Mouse (Mus musculus) embryo, embryonic 9.5 days (tissue): Measurements from ENCODE around the gene Sertad2.

ENCODE experiments used
- DNase-seq: peaks from one replicate; pipeline ENCODE4 v3.0.0-alpha.2; 2017; ENCODE audit errors: extremely low spot score

Sertad2 gene

DNA sequence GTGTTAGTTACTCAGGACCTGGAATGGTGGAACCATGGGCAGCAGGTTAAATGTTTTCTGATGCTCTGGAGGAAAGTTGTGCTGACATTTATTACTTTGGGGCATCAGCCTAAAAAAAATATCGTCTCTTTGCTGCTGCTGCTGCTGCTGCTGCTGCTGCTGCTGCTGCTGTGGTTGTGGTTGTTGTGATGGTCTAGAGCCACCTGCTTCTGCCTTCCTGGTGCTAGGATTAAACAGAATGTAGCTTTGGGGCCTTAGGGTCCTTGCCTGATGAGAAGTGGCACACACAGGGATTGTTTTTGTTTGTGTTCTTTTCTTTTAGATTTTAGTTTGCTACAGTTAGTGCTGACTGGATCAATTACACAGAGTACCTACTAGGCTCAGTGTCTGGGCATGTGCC is 101.1 kb downstream of the Sertad2 start:
- no peak for DNase-seq

- no peak for DNase-seq
Observed at GRCm38 (mm10) chr11:20644872-20645271, 101.8 kb downstream of the Sertad2 start.

- DNase-seq: no peak
Observed at GRCm38 (mm10) chr11:20645521-20645920, 102.5 kb downstream of the Sertad2 start.

GRCm38 (mm10) chr11:20646142-20646541 is 103.1 kb downstream of the Sertad2 start:
- no peak for DNase-seq

DNA sequence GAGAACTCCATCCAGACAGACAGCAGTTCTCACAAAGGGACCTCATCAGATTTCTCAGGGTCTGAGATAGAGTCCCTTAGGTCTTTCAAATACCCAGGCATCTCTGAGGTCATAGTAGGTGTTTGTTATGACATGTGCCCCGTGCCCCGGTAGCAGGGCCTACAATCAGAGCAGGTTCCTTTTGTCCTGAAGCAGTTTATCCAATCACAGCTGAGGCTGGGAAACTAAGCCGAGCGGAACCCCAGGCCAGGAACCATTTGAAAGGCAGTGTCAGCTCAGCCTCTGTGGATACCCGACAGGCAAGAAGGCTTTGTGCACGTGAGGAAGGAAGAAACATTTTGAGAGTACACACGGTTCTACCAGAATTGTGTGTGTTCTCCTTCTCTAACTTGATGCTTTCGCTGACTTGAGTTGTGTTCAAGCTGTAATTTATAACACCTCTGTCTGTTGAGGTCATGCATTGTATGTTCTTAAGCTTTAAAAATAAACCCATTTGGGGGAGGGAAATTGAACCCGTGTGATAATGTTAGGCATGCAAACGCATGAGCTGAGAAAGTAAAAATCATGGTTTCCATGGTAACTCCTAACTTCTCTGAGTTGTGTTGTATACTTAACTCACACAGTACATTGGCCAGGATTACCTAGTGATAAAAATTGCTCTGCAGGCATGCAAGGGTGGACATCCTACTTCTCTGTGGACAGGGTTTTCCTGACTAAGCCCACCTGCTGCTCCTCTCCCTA is 104.1 kb downstream of the Sertad2 start:
- DNase-seq: no peak

DNA sequence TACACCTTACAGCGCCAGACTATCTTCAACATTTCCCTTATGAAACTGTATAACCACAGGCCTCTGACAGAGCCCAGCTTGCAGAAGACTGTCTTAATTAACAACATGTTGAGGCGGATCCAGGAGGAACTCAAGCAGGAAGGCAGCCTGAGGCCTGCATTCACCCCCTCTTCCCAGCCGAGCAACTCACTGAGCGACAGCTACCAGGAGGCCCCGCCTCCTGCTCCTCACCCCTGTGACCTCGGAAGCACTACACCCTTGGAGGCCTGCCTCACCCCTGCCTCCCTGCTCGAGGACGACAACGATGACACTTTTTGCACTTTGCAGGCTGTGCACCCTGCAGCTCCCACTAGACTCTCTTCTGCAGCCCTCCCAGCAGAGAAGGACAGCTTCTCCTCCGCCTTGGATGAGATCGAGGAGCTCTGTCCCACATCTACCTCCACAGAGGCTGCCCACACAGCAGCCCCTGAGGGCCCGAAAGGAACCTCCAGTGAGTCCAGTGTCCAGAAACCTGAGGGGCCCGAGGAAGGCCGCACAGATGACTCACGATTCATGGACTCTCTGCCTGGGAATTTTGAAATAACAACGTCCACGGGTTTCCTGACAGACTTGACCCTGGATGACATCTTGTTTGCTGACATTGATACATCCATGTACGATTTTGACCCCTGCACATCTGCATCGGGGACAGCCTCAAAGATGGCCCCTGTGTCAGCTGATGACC is 105.0 kb downstream of the Sertad2 start:
- peak; percentile 69 for DNase-seq

DNA sequence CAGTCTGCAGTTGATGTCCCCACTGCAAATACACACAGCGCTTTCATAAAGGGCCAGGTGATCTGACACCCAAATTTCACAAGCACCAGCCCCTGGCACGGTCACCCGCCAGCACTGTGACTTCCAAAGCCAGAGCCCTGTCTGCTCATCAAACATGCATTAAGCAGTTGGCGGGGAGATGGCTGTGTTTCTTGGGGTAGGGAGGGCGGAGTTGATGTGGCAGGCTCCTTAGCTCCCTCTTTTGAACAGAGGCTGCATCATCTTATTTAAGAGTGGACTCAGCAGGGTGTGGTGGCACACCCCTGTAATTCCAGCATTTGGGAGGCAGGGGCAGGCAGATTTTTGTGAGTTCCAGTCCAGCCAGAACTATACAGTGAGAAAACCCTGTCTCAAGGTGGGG is 106.4 kb downstream of the Sertad2 start:
- DNase-seq: no peak

GRCm38 (mm10) chr11:20650006-20650639 is 107.1 kb downstream of the Sertad2 start:
- DNase-seq: no peak

DNA sequence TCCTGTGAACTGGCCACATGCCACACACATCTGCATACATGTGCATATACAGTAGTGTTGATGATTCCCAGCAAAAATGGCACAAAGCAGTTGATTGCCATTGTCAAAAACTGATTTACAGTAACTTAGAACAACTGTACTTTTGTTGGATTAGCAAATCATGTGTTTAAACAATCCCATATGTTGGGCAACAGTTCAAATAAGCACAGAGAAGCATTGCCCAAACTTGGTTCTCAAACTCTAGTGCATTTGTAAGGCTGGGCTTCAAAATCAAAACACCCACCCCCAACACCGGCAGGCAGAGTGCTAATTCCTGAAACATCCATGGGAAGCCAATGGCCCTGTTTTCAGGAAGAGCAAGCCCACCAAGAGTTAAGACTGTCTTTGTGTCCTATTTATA is 108.1 kb downstream of the Sertad2 start:
- no peak for DNase-seq

- DNase-seq: peak; percentile 84
Observed at GRCm38 (mm10) chr11:20655795-20656710, 113.0 kb downstream of the Sertad2 start.

DNA sequence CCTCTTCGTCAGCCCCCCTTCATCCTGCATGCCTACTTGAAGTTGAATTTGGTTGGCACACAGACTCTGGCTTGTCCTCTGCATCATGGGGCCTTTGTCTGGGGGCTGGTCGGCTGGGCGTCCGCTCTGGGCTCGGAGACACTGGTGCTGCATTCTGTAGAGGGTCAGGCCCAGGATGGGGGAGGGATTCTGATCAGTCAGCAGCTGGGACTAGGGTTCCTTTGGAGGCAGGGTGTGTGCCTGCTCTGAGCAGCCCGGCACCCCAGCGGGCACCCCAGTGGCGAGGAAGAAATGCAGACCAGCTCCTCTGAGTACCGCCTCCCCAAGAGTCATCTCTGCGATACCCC is 113.6 kb downstream of the Sertad2 start:
- peak; percentile 58 for DNase-seq

DNA sequence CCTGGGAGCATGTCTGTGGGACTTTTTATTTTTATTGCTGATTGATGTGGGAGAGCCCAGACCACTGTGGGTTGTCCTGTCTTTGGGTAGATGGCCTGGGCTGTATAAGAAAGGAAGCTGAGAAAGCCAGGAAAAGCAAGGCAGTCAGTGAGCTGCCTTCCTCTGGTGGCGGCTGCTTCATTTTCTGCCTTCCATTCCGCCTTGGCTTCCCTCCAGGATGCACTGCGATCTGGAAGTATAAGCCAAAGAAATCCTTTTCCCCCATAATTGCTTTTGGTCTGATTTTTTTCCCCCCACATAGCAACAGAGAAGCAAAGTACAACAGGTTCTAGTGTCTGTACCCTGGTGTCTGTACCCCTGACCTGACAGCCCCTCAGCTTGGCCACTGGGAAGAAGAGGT is 116.0 kb downstream of the Sertad2 start:
- DNase-seq: no peak

GRCm38 (mm10) chr11:20660111-20661097 is 117.4 kb downstream of the Sertad2 start:
- no peak for DNase-seq

DNA sequence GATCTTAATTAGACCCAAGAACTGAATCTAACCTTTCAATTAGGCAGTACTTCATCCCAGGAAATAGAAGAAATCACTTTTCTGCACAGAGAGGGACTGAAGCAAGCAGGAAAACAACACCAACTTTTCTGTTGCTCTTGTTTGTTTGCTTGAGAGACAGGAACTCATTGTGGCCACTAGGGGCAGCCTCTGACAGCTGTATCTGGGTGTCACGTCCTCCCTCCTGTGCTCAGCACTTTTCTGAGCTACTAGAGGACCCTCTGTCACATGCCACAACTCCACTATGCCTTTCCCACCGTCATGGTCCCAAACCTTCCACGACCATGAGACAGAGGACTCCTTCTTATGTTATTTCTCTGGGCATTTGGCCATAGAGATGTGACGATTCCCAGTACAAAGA is 118.6 kb downstream of the Sertad2 start:
- DNase-seq: no peak

DNA sequence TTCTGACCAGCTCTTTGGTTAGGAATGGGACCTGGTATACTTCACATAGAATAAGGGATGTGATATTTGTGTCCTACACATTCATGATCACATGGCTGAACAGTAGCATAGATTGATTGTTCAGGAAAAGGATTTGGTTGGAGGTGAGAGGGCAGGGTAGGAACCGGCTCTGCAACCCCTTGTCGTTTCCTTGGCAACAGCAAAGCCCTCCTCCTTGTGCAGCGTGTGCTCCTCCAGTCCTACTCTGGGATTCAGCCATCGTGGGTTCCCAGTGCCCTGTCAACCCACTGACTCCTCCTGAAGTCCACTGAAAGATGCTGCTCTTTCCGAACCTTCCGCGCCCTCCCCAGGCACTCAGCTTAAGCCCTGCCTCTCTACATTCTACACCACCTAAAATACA is 119.8 kb downstream of the Sertad2 start:
- DNase-seq: no peak

- no peak for DNase-seq
Observed at GRCm38 (mm10) chr11:20663580-20664198, 120.6 kb downstream of the Sertad2 start.

DNA sequence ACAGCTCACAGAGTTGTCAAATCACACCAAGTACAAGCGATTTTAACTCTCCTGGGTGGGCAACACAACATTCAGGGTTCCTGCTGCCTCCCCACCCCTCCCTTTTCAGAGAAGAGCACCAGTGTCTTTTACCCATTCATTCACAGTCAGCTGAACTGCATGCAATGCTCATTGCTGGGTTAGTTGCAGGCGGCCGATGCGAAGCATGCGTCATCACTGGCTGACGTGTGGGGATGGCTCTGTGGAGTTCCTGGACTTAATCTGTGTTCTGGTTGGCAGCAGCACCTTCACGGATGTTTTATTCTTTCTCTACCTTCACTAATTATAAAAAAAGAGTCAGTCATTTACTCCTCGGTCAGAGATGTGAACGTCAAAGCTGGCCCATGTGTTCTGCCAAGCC is 121.8 kb downstream of the Sertad2 start:
- DNase-seq: no peak

DNA sequence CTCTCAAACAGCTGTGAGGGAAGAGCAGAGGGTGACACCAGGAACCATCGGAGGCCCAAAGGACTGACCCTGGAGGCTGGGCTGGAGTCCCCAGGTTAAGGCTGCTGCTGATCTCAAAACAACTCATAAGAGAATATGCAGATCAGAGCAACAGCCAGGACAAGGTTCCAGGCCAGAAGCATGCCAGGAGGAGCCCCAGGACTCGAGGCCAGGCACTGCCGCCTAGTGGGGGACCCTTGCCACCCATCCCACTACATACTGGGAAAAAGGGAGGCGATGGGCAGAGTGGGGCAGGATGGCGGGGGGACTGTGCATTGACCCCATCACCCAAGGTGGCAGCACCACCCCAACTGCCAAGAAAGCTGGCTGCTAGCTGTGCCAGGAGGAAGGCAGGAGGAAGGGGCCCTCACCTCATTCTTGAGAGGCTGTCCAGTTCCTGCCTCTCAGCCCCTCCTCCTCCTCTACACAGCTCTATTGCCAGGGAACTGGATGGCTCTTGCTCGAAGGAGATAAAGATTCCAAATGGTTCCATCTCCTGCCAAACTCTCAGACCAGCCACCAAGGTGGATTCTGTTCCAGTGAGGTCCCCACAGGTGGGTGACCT is 128.8 kb downstream of the Sertad2 start:
- DNase-seq: no peak

GRCm38 (mm10) chr11:20672513-20672912 is 129.5 kb downstream of the Sertad2 start:
- DNase-seq: no peak

DNA sequence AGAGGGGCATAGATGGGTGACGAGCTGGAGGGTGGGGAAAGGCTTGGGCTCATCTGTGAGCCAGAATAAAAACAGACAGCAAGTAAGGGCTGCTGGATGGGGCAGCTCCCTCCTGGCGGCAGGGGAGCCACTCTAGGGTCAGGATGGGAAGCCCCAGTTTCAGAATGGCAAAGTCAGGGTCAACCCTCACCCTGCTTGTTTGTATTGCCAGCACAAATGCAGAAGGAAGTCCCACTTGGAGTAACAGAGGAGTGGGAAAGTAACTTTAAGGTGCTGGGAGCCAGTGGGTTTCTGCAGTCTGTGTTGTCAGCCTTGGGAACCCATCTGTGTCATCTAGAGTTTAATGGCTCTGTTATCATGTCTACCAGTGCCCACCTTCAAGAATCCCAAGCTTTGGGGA is 136.3 kb downstream of the Sertad2 start:
- DNase-seq: no peak
